Mouse (Mus musculus): ENCODE data around the gene Mycbpap. TPM values are rescaled to one million over a fixed set of nuclear protein-coding genes. Genes with fewer than 3 reads are reported as not detected.

Gene Mycbpap
- polyA plus RNA-seq, 1 experiment = 2.0 TPM

GRCm38 (mm10) chr11:94533171-94533570 lies 11.6 kb upstream of the Mycbpap start:
- DNase-seq (ENCODE audit: low spot score) = no peak

- no peak for DNase-seq (ENCODE audit: low spot score)
These were observed 7.3 kb upstream of the Mycbpap start for GRCm38 (mm10) chr11:94528879-94529278.

- DNase-seq (ENCODE audit: low spot score) = no peak
These were observed 4.8 kb upstream of the Mycbpap start for GRCm38 (mm10) chr11:94526171-94526879.

- DNase-seq (ENCODE audit: low spot score) = no peak
These were observed 8.1 kb downstream of the Mycbpap start for GRCm38 (mm10) chr11:94513452-94513851.

- no peak for DNase-seq (ENCODE audit: low spot score)
These were observed 12.6 kb downstream of the Mycbpap start for GRCm38 (mm10) chr11:94508976-94509375.

GRCm38 (mm10) chr11:94501482-94501881 lies 20.1 kb downstream of the Mycbpap start:
- no peak for DNase-seq (ENCODE audit: low spot score)

- DNase-seq (ENCODE audit: low spot score) = no peak
These were observed 21.2 kb downstream of the Mycbpap start for GRCm38 (mm10) chr11:94500362-94500761.

GRCm38 (mm10) chr11:94499661-94500152 lies 21.8 kb downstream of the Mycbpap start, which contains the start of gene Epn3:
Gene Epn3 (minus strand): TSS chr11:94499974.
- DNase-seq (ENCODE audit: low spot score) = peak; percentile 70

- no peak for DNase-seq (ENCODE audit: low spot score)
These were observed 22.5 kb downstream of the Mycbpap start for GRCm38 (mm10) chr11:94499035-94499434.

GRCm38 (mm10) chr11:94498093-94498996 lies 23.2 kb downstream of the Mycbpap start:
- peak; percentile 56 for DNase-seq (ENCODE audit: low spot score)

GRCm38 (mm10) chr11:94495415-94495814 lies 26.1 kb downstream of the Mycbpap start:
- no peak for DNase-seq (ENCODE audit: low spot score)

- no peak for DNase-seq (ENCODE audit: low spot score)
These were observed 29.8 kb downstream of the Mycbpap start for GRCm38 (mm10) chr11:94491749-94492099.

GRCm38 (mm10) chr11:94491035-94491748 lies 30.4 kb downstream of the Mycbpap start:
- no peak for DNase-seq (ENCODE audit: low spot score)

GRCm38 (mm10) chr11:94489745-94490144 lies 31.8 kb downstream of the Mycbpap start:
- no peak for DNase-seq (ENCODE audit: low spot score)

- no peak for DNase-seq (ENCODE audit: low spot score)
These were observed 32.6 kb downstream of the Mycbpap start for GRCm38 (mm10) chr11:94488767-94489533.

- DNase-seq (ENCODE audit: low spot score) = peak; percentile 83
These were observed 35.5 kb downstream of the Mycbpap start, which contains the start of gene Spata20 for GRCm38 (mm10) chr11:94486001-94486400. Gene Spata20 (minus strand): TSS chr11:94486179.

- DNase-seq (ENCODE audit: low spot score) = no peak
These were observed 36.3 kb downstream of the Mycbpap start for GRCm38 (mm10) chr11:94485223-94485622.

GRCm38 (mm10) chr11:94484636-94485035 lies 36.9 kb downstream of the Mycbpap start:
- DNase-seq (ENCODE audit: low spot score) = no peak

- no peak for DNase-seq (ENCODE audit: low spot score)
These were observed 37.6 kb downstream of the Mycbpap start for GRCm38 (mm10) chr11:94483921-94484320.

- no peak for DNase-seq (ENCODE audit: low spot score)
These were observed 38.1 kb downstream of the Mycbpap start for GRCm38 (mm10) chr11:94483436-94483835.

- DNase-seq (ENCODE audit: low spot score) = no peak
These were observed 38.8 kb downstream of the Mycbpap start for GRCm38 (mm10) chr11:94482738-94483137.

All from urinary bladder, adult 2 months (tissue).